Mouse (Mus musculus) midbrain, embryonic 10.5 days (tissue): ENCODE results near the gene Axin2. TPM values are rescaled to one million over a fixed set of nuclear protein-coding genes. Genes with fewer than 3 reads are reported as not detected.

Experiments used
- DNase-seq: peaks from one replicate; pipeline ENCODE4 v3.0.0-alpha.2; 2017; ENCODE audit warnings: low spot score
- H3K27ac ChIP-seq: fragments of 300-500 bp; sonication (generic); replicated peaks from 2 replicates; pipeline ENCODE4 v1.5.1; 2016; ENCODE audit warnings: mild to moderate bottlenecking
- H3K27me3 ChIP-seq: fragments of 300-500 bp; sonication (generic); 2 replicates; pipeline ENCODE4 v1.6.1; 2016; ENCODE audit warnings: low read depth, mild to moderate bottlenecking; ENCODE audit not compliant: poor library complexity, severe bottlenecking
- H3K36me3 ChIP-seq: fragments of 300-500 bp; sonication (generic); 2 replicates; pipeline ENCODE4 v1.6.1; 2016; ENCODE audit warnings: mild to moderate bottlenecking, moderate library complexity
- H3K4me1 ChIP-seq: fragments of 300-500 bp; sonication (generic); 2 replicates; pipeline ENCODE4 v1.6.1; 2016
- H3K4me3 ChIP-seq: fragments of 300-500 bp; sonication (generic); 2 replicates; pipeline ENCODE4 v1.5.1; 2016; ENCODE audit warnings: mild to moderate bottlenecking, moderate library complexity
- H3K9me3 ChIP-seq: fragments of 300-500 bp; sonication (generic); replicated peaks from 2 replicates; pipeline ENCODE4 v1.6.1; 2016; ENCODE audit warnings: mild to moderate bottlenecking
- WGBS: fragments of 180-500 bp; shearing (Covaris S2); methylation state at CpG from one replicate; pipeline ENCODE4 v1.1.7; 2016; 5-methylcytosine and 5-hydroxymethylcytosine counted together
- polyA plus RNA-seq: library from polyadenylated mRNA; unstranded; fragments of >200 nt; fragmentation: Nextera tagmentation; extraction: Ambion mirVana; gene quantifications from 2 replicates; pipeline ENCODE4 v1.2.1, GENCODE M21; 2016

The Axin2 gene
- polyA plus RNA-seq, 1 experiment from 2014 or later: 17.5 TPM

DNA sequence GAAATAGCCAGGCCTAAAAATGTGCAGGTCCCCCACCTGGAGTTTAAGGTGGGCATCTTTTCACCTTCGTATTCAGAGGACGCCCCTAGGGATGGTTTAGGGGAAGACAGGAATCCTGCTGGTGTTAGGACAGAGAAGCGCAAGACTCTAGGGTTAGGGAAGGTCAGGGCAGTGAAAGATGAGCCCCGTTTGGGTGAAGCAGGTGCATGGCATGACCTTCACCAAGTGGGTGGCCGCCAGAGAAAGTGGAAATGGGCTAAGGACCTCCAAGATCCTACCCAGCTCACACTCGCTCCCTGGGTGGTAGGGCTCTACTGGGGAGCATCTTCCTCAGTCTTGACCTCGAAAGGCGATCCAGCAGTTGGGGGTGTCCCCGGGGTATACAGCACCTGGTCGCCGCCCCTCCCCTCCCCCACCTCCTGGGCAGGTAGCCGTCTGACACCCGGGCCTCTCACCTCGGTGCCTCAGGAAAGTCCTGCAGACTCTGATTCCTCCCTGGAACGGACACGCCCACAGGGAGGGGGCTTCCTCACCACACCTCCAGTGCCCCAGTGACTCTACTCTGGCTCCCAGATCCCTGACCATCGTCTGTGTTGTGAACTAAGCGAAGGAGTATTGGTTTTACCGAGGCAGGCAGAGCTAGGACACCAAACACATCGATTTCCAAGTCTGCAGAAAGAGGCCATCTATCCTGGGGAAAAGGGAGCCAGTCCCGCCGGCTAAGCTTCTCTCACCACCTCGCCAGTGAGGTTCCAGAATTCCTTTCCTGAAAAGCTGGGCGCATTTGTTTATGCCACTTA, 10.6 kb upstream of the Axin2 start:
- Histone ChIP-seq H3K27me3 (peaks cover 55% of the 10 kb centered on the region), H3K4me3 (peak overlapping the region; percentile 34), H3K9me3 (peaks cover 9% of the 10 kb centered on the region; the same call in 1 of the 2 replicates), H3K36me3 (no peaks in the 10 kb centered on the region), H3K27ac (peak overlapping the region; percentile 65), H3K4me1 (peaks cover 35% of the 10 kb centered on the region)
- WGBS: 9% methylated on average over 24 of the region's 24 CpGs
- no peak for DNase-seq

- H3K27ac ChIP-seq: 0 out of 2 replicates have a peak overlapping the region, but pooled peaks have one; percentile 28
- peaks cover 55% of the 10 kb centered on the region for H3K27me3 ChIP-seq
- DNase-seq: no peak
- peaks cover 12% of the 10 kb centered on the region; the same call in 1 of the 2 replicates for H3K9me3 ChIP-seq
- WGBS: 5% methylated on average over 14 of the region's 14 CpGs
- H3K36me3 ChIP-seq: no peaks in the 10 kb centered on the region
- peaks cover 35% of the 10 kb centered on the region for H3K4me1 ChIP-seq
- H3K4me3 ChIP-seq: peak overlapping the region; percentile 34
These were observed 9.7 kb upstream of the Axin2 start for GRCm38 (mm10) chr11:108910328-108910886.

- Histone ChIP-seq H3K4me3 (no peak overlapping the region), H3K27me3 (peaks cover 55% of the 10 kb centered on the region), H3K9me3 (peaks cover 12% of the 10 kb centered on the region; the same call in 1 of the 2 replicates), H3K36me3 (no peaks in the 10 kb centered on the region), H3K27ac (0 out of 2 replicates have a peak overlapping the region, but pooled peaks have one; percentile 28), H3K4me1 (peaks cover 35% of the 10 kb centered on the region)
- no peak for DNase-seq
- WGBS: 26% methylated on average over 7 of the region's 7 CpGs
These were observed 9.2 kb upstream of the Axin2 start for GRCm38 (mm10) chr11:108910903-108911302.

DNA sequence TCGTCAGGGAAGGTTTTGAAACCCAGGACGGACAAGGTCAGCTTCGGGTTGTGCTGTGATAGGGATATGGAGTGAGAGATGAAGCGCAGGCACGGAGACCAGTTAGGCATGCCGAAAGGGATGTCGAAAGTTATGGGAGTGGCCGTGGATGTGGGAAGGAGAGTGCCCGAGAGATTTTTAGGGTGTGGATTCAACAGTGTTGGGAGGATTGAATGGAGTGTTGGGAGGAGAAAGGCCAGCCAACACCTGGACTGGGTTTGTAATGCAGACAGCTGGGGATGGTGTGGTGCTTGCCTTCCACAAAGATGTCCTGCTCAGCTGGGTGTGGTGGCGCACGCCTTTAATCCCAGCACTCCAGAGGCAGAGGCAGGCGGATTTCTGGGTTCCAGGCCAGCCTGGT, 8.0 kb upstream of the Axin2 start:
- Histone ChIP-seq H3K4me1 (peaks cover 32% of the 10 kb centered on the region), H3K36me3 (no peaks in the 10 kb centered on the region), H3K27ac (no peak overlapping the region), H3K4me3 (no peak overlapping the region), H3K9me3 (peaks cover 20% of the 10 kb centered on the region; the same call in 1 of the 2 replicates), H3K27me3 (peaks cover 47% of the 10 kb centered on the region)
- 96% methylated on average over 12 of the region's 12 CpGs for WGBS
- DNase-seq: no peak

GRCm38 (mm10) chr11:108917422-108918324, 2.5 kb upstream of the Axin2 start:
- H3K36me3 ChIP-seq: no peaks in the 10 kb centered on the region
- H3K4me1 ChIP-seq: peaks cover 38% of the 10 kb centered on the region
- peak overlapping the region; percentile 85 for H3K27ac ChIP-seq
- peak overlapping the region; percentile 29 for H3K4me3 ChIP-seq
- WGBS: 6% methylated on average over 12 of the region's 12 CpGs
- DNase-seq: peak; percentile 76
- 0 out of 2 replicates have a peak, but pooled peaks cover 13% of the 10 kb centered on the region for H3K27me3 ChIP-seq
- peaks cover 15% of the 10 kb centered on the region; the same call in 1 of the 2 replicates for H3K9me3 ChIP-seq

GRCm38 (mm10) chr11:108920636-108921505, 722 bp downstream of the Axin2 start:
- Histone ChIP-seq H3K9me3 (peaks cover 8% of the 10 kb centered on the region; the same call in 1 of the 2 replicates), H3K4me3 (peak overlapping the region; percentile 89), H3K36me3 (peaks cover 28% of the 10 kb centered on the region), H3K27ac (peak overlapping the region; percentile 95), H3K27me3 (peaks cover 18% of the 10 kb centered on the region), H3K4me1 (peaks cover 68% of the 10 kb centered on the region)
- under 1% methylated on average over 103 of the region's 104 CpGs for WGBS
- peak; percentile 92 for DNase-seq

GRCm38 (mm10) chr11:108921506-108922455, 1.6 kb downstream of the Axin2 start:
- H3K4me3 ChIP-seq: peak overlapping the region; percentile 89
- peaks cover 77% of the 10 kb centered on the region for H3K4me1 ChIP-seq
- H3K36me3 ChIP-seq: peaks cover 36% of the 10 kb centered on the region
- H3K27me3 ChIP-seq: peaks cover 18% of the 10 kb centered on the region
- DNase-seq: no peak
- WGBS: under 1% methylated on average over 61 of the region's 62 CpGs
- H3K9me3 ChIP-seq: peaks cover 3% of the 10 kb centered on the region; the same call in 1 of the 2 replicates
- peak overlapping the region; percentile 95 for H3K27ac ChIP-seq

- Histone ChIP-seq H3K27me3 (peaks cover 18% of the 10 kb centered on the region), H3K27ac (peak overlapping the region; percentile 95), H3K36me3 (peaks cover 45% of the 10 kb centered on the region), H3K4me3 (peak overlapping the region; percentile 89), H3K9me3 (no peaks in the 10 kb centered on the region), H3K4me1 (peaks cover 78% of the 10 kb centered on the region)
- under 1% methylated on average over 32 of the region's 32 CpGs for WGBS
- DNase-seq: peak; percentile 45
These were observed 2.5 kb downstream of the Axin2 start for GRCm38 (mm10) chr11:108922511-108923187.

DNA sequence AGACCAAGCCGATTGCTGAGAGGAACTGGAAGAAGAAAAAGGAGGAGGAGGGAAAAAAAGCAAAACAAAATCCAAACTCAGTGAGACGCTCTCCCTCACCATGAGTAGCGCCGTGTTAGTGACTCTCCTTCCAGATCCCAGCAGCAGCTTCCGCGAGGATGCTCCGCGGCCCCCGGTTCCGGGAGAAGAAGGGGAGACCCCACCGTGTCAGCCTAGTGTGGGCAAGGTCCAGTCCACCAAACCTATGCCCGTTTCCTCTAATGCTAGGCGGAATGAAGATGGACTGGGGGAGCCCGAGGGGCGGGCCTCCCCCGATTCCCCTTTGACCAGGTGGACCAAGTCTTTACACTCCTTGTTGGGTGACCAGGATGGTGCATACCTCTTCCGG, 3.0 kb downstream of the Axin2 start:
- WGBS: 2% methylated on average over 17 of the region's 17 CpGs
- DNase-seq: peak; percentile 52

DNA sequence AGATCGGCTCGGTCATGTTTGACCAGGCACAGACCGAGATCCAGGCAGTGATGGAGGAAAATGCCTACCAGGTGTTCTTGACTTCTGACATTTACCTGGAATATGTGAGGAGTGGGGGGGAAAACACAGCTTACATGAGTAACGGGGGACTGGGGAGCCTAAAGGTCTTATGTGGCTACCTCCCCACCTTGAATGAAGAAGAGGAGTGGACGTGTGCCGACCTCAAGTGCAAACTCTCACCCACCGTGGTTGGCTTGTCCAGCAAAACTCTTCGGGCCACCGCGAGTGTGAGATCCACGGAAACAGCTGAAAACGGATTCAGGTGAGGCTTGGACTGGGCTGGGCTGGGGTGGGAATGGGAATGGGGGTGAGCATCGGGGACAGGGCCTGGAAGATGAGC, 3.6 kb downstream of the Axin2 start:
- no peaks in the 10 kb centered on the region for H3K9me3 ChIP-seq
- DNase-seq: peak; percentile 34
- H3K4me1 ChIP-seq: peaks cover 78% of the 10 kb centered on the region
- H3K27ac ChIP-seq: peak overlapping the region; percentile 95
- H3K36me3 ChIP-seq: peaks cover 53% of the 10 kb centered on the region
- WGBS: 16% methylated on average over 13 of the region's 13 CpGs
- H3K27me3 ChIP-seq: peaks cover 9% of the 10 kb centered on the region
- peak overlapping the region; percentile 89 for H3K4me3 ChIP-seq

More for the DNA sequence above, 3.0 kb downstream of the Axin2 start:
- Histone ChIP-seq H3K4me3 (peak overlapping the region; percentile 89), H3K27me3 (peaks cover 15% of the 10 kb centered on the region), H3K36me3 (peaks cover 47% of the 10 kb centered on the region), H3K27ac (peak overlapping the region; percentile 95), H3K9me3 (no peaks in the 10 kb centered on the region), H3K4me1 (peaks cover 78% of the 10 kb centered on the region)
